Mouse (Mus musculus): ENCODE data around the gene Larp1b. TPM values are rescaled to one million over a fixed set of nuclear protein-coding genes. Genes with fewer than 3 reads are reported as not detected.

Gene Larp1b
- polyA plus RNA-seq, 1 experiment from 2014 or later, result 5.0 TPM

Other genes with a start within 250 kb of the Larp1b start
- gene Slc25a31, start 241.0 kb upstream of the Larp1b start, polyA plus RNA-seq (2015; fragmentation: Nextera tagmentation; extraction: Ambion mirVana), result 0.27 and 0.41 TPM in 2 replicates
- 57.1 and 64.8 TPM in 2 replicates for gene Hspa4l, start 205.3 kb upstream of the Larp1b start, polyA plus RNA-seq (2015; fragmentation: Nextera tagmentation; extraction: Ambion mirVana)
- 17.0 and 17.3 TPM in 2 replicates for gene Plk4, start 149.8 kb upstream of the Larp1b start, polyA plus RNA-seq (2015; fragmentation: Nextera tagmentation; extraction: Ambion mirVana)
- 12.5 and 13.0 TPM in 2 replicates for gene Mfsd8, start 102.9 kb upstream of the Larp1b start, polyA plus RNA-seq (2015; fragmentation: Nextera tagmentation; extraction: Ambion mirVana)
- gene Abhd18, start 102.9 kb upstream of the Larp1b start, polyA plus RNA-seq (2015; fragmentation: Nextera tagmentation; extraction: Ambion mirVana), result 15.5 and 17.5 TPM in 2 replicates
- gene 1700034I23Rik, start 47.3 kb upstream of the Larp1b start, polyA plus RNA-seq (2015; fragmentation: Nextera tagmentation; extraction: Ambion mirVana), result 0.35 and 0.41 TPM in 2 replicates
- 28.6 and 28.8 TPM in 2 replicates for gene Pgrmc2, start 133.2 kb downstream of the Larp1b start, polyA plus RNA-seq (2015; fragmentation: Nextera tagmentation; extraction: Ambion mirVana)